Mouse (Mus musculus) thymus, postnatal 4 days (tissue): ENCODE measurements around the gene Fbxo27.
"Not testable (repeated sequence)": the region's sequence is repeated elsewhere in the genome, so short reads cannot be mapped to it uniquely, and the experiment has no call there.

Experiments used
- DNase-seq: peaks from one replicate; pipeline ENCODE4 v3.0.0; 2021

The Fbxo27 gene

GRCm38 (mm10) chr7:28692545-28693320 is at the start of gene Fbxo27:
Fbxo27 (plus strand) TSS chr7:28692849.
- DNase-seq: no peak

DNA sequence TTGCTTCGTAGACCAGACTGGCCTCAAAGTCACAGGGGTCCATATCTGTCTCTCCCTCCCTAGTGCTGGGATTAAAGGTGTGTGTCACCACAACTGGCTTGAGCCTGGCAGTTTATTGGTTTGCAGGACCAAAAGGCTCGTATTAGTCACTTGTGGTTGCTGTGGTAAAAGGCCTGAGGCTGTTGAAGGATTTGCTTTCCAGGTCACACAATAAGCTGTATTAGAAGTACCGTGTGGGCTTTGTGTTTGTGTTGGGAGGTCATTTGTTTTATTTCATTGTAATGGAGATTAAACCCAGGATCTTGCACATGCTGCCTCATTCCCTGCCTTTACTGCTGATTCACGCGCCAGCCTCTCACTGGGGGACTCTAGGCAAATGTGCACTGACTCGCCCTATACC is 47.3 kb upstream of the Fbxo27 start:
- DNase-seq: no peak

- DNase-seq: no peak
Measured at GRCm38 (mm10) chr7:28645947-28646475, 46.6 kb upstream of the Fbxo27 start.

DNA sequence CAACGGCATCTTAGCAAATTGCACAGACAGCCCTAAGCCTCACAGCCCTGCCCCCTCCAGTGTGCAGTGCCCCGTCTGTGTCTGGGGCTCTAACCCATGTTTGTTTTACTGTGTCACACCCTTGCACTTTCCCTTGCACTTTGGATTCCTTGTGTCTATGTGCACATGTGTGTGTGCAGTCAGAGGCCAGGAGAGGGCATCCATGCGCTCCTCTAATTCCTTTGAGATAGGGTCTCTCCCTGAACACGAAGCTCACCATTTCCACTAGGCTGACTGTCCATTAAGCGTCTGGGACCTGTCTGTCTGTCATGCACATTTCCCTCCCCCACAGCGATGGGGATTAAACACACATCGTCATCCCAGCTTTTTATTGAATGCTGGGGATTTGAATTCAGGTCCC is 45.6 kb upstream of the Fbxo27 start:
- peak; percentile 51 for DNase-seq

DNA sequence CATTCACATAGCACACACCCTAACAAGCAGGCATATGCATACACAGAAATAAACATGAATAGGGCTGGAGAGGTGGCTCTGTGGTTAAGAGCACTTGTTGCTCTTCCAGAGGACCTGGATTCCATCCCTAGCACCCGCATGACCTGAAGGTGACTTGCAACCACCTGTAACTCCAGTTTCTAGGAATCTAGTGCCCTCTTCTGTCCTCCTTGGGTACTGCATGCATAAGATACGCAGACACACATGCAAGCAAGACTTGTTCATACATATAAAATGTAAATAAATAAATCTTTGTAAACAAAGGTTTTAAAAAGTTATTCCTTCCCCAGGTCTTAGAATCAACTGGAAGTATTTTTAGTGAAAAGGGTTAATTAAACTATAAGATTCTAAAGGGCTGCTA is 41.5 kb upstream of the Fbxo27 start:
- peak; percentile 44 for DNase-seq

DNA sequence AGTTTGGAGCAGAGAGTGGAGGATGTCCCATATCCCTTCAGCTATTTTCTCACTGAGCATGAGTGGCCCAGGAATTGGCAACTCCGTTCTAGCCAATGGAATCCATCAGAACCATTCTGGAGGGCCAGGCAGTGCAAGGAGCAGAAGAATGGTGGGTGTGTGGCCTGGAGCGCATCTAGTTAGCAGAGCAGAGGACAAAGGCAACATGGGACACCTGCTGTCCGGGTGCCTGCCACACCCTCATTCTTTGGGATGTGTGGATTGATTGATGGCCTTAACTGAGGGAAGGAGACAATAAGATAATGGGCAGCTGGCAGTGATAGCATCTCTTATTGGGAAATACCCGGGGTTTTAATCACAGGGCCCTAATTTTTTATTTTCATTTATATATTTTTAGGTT is 36.2 kb upstream of the Fbxo27 start:
- no peak for DNase-seq

DNA sequence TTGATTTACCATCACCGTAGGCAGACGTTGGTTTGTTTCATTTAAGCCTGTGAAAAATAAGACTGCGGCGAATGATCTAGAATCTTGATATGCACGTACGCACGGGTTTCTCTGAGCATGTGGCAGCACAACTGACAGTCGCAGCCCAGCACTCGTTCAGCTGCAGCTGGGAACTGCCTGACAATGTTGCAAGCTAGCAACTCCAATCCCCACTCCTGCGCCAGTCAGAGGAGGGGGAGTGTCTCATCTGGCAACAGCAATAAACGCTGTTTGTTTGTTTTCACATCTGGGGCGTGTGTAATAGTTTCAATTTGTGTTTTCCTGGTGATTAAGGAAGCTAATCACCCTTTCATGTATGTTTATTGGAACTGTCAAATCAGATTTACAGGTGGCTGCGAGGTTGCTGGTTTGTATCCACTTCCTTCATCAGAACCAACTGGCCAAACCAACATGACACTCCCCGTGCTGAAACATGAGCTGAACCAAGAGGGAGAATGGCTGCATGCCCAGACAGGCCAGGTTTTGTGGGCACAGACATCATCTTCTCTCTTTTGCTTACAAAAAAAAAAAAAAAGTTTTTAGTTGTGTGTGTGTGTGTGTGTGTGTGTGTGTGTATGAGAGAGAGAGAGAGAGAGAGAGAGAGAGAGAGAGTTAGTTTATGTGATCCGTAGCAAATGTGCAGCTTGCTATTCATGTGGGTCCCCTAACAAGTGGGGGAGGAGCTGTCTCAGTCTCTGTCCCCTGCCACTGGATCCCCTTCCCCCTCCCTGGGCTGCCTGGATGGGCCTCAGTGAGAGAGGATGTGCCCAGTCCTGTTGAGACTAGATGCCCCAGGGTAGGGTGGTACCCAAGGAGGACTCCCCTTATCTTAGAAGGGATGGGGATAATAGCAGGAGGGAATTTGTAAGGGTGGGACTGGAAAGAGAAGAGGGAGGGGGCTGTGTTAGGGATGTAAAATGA is 26.7 kb upstream of the Fbxo27 start:
- peak; percentile 63 for DNase-seq

GRCm38 (mm10) chr7:28671172-28671571 is 21.5 kb upstream of the Fbxo27 start:
- peak; percentile 53 for DNase-seq

- peak; percentile 53 for DNase-seq
Measured at GRCm38 (mm10) chr7:28672276-28672675, 20.4 kb upstream of the Fbxo27 start.

DNA sequence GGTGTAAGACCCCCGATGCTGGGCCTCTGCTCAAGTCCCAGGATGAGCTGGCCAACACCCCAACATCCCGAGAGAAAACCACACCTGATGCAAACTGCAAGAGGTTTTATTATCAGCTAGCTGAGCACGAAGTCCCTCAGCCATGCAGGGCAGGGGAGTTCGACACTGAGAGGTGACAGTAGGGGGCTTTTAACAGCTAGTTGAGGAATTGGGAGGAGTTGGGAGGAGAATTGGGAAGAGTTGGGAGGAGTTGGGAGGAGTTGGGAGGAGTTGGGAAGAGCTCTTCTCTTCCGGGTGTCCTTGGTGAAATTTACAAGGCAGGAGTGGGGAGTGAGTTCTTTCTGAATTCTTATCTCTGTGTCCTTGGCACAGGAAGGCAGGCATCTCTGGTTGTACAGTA is 19.9 kb upstream of the Fbxo27 start:
- not testable (repeated sequence) for DNase-seq

- DNase-seq: no peak
Measured at GRCm38 (mm10) chr7:28674994-28675393, 17.7 kb upstream of the Fbxo27 start.

GRCm38 (mm10) chr7:28675746-28676145 is 16.9 kb upstream of the Fbxo27 start:
- DNase-seq: no peak

GRCm38 (mm10) chr7:28676811-28677541 is 15.7 kb upstream of the Fbxo27 start:
- peak; percentile 43 for DNase-seq

- no peak for DNase-seq
Measured at GRCm38 (mm10) chr7:28677624-28678023, 15.0 kb upstream of the Fbxo27 start.

DNA sequence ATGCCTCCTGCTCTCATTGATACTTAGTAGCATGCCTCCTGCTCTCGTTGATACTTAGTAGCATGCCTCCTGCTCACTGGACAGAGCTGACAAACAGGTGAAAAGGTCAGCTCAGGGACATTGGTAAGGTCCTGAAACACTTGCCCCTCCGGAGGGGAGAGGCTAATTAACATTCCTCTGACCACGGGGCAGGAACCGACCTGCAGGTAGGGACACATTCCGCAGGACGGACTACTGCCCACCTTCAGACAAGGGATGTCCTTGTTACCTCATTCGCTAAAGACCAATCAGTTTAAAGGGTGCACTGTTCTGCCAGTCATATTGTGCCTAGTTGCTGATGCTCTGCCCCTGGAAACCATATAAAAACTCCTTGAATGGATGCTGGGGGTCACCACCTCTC is 1.6 kb upstream of the Fbxo27 start:
- no peak for DNase-seq

DNA sequence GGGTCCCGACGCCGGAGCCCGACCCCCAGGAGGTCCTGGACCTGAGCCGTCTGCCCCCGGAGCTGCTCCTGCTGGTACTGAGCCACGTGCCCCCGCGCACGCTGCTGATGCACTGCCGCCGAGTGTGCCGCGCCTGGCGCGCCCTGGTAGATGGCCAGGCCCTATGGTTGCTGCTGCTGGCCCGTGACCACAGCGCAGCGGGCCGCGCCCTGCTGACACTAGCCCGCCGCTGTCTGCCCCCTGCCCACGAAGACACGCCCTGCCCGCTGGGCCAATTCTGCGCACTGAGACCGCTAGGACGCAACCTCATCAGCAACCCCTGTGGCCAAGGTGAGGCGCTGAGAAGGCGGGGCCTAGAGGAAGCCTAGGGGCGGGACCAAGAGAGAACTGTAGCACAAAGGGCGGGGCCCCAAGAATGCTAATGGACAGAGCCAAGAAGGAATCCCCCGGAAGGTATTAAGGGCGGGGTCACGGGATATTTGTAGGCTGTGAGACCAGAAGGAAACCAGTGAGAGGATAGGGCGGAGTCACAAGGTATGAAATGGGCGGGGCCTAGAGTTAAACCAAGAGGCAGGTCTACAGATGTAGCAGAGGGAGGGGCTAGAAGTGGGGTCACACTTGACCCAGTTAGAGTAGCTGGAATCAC is 795 bp downstream of the Fbxo27 start:
- DNase-seq: peak; percentile 96

GRCm38 (mm10) chr7:28694423-28694822 is 1.8 kb downstream of the Fbxo27 start:
- DNase-seq: peak; percentile 69

DNA sequence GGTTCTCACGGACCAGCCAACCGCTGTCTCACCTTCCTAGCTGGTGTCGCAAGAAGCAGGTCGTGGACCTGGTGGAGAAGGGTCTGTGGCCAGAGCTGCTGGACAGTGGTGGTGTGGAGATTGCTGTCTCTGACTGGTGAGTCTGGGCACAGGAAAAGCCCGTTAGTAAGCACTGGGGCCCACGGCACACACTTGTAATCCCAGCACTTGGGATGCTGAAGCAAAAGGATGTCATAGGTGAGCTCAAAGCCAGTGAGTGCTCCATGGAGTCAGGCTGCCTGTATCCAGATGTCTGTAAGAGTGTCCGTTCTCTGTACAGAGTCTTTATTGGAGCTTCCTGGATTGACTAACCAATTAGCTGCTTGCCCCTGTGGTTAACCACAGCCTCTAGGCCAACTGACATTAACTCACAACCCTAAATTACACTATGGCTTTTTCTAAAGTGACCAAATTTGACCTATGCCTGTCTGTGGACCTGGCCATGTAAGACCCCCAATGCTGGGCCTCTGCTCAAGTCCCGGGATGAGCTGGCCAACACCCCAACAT is 2.4 kb downstream of the Fbxo27 start:
- DNase-seq: peak; percentile 43

DNA sequence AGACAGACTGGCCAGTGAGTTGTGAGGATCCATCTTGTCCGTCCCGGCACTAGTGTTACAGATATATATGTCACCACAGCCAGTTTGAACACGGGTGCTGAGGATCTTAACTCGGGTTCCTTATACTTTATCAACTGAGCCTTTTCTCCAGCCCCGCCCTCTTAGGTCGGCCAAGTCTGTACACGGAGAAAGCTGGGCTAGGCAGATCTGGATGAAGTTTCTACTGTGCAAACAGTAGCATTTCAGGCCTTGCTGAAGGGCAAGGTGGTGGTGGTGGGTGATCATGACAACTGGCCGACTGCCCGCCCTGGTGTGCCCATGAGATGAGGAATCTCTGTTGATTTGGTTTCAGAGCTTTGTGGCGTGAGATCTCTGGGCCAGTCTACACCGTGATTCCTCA is 4.6 kb downstream of the Fbxo27 start:
- no peak for DNase-seq

- no peak for DNase-seq
Measured at GRCm38 (mm10) chr7:28700269-28700668, 7.6 kb downstream of the Fbxo27 start.

DNA sequence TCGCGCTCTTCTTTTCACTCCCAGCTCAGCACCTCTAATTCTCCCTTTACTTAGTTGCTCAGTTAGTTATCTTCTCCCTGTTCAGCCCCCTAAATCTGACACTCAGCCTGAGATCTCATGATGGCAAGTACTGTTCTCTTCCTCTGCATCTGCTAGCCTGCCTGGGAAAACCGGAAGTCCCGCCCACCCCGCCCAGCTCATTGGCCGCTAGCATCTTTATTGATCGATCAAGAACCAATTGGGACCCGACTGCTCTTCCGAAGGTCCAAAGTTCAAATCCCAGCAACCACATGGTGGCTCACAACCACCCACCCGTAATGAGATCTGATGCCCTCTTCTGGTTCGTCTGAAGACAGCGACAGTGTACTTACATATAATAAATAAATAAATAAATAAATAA is 8.7 kb downstream of the Fbxo27 start:
- not testable (repeated sequence) for DNase-seq

DNA sequence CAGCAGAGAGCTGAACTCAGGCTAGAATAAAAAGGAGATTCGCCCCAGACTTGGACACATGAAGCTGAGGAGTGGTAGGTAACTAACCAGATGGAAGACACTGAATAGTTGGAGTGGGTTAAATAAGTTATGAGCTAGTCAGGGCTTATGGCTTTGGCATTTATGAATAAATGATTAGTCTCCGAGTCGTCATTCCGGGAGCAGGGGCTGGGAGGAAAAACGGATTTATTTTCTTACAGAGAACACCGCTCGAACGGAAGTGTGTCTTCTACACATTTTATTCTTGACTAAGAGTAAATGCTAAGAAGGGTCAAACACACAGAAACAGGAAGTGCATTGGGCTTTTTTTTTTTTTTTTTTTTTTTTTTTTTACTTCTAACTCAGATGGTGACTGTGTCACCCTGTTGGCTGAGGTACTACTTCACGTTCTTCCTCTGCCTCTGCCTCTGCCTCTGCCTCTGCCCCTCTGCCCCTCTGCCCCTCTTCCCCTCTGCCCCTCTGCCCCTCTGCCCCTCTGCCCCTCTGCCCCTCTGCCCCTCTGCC is 10.0 kb downstream of the Fbxo27 start:
- DNase-seq: no peak
